Mouse (Mus musculus) heart, embryonic 13.5 days (tissue): ENCODE results near the gene Armc2. TPM values are rescaled to one million over a fixed set of nuclear protein-coding genes. Genes with fewer than 3 reads are reported as not detected.

Experiments used
- ATAC-seq: fragments of 200-750 bp; cut with Nextera tagmentation; 2 replicates; pipeline ENCODE4 v1.8.0; 2017; ENCODE audit warnings: moderate TSS enrichment; ENCODE audit not compliant: insufficient number of reproducible peaks, low FRiP score, low TSS enrichment; ENCODE audit errors: extremely low read depth
- H3K27ac ChIP-seq: fragments of 300-500 bp; sonication (generic); replicated peaks from 2 replicates; pipeline ENCODE4 v1.5.1; 2015; ENCODE audit warnings: moderate library complexity, mild to moderate bottlenecking, inconsistent platforms
- H3K27me3 ChIP-seq: fragments of 300-500 bp; sonication (generic); replicated peaks from 2 replicates; pipeline ENCODE4 v1.6.1; 2015; ENCODE audit warnings: mild to moderate bottlenecking, inconsistent platforms
- H3K36me3 ChIP-seq: fragments of 300-500 bp; sonication (generic); 2 replicates; pipeline ENCODE4 v1.6.1; 2015; ENCODE audit warnings: mild to moderate bottlenecking, inconsistent platforms
- H3K4me1 ChIP-seq: fragments of 300-500 bp; sonication (generic); 2 replicates; pipeline ENCODE4 v1.6.1; 2015; ENCODE audit warnings: inconsistent platforms
- H3K4me2 ChIP-seq: fragments of 300-500 bp; sonication (generic); 2 replicates; pipeline ENCODE4 v1.6.1; 2015; ENCODE audit warnings: inconsistent platforms, mild to moderate bottlenecking, moderate library complexity
- H3K4me3 ChIP-seq: fragments of 300-500 bp; sonication (generic); 2 replicates; pipeline ENCODE4 v1.5.1; 2015; ENCODE audit warnings: moderate library complexity, mild to moderate bottlenecking, inconsistent platforms
- H3K9ac ChIP-seq: fragments of 300-500 bp; sonication (generic); 2 replicates; pipeline ENCODE4 v1.6.1; 2015; ENCODE audit warnings: inconsistent platforms, mild to moderate bottlenecking, moderate library complexity
- H3K9me3 ChIP-seq: fragments of 300-500 bp; sonication (generic); 2 replicates; pipeline ENCODE4 v1.6.1; 2016; ENCODE audit warnings: inconsistent platforms
- WGBS: fragments of 180-500 bp; shearing (Covaris S2); methylation state at CpG from one replicate; pipeline ENCODE4 v1.1.7; 2015; ENCODE audit warnings: mixed read lengths; 5-methylcytosine and 5-hydroxymethylcytosine counted together
- polyA plus RNA-seq: library from polyadenylated mRNA; unstranded; fragments of >200 nt; fragmentation: Nextera tagmentation; extraction: Ambion mirVana; gene quantifications from 2 replicates; pipeline ENCODE4 v1.2.1, GENCODE M21; 2015

Gene Armc2
- polyA plus RNA-seq, 1 experiment from 2014 or later, result 0.94 TPM

DNA sequence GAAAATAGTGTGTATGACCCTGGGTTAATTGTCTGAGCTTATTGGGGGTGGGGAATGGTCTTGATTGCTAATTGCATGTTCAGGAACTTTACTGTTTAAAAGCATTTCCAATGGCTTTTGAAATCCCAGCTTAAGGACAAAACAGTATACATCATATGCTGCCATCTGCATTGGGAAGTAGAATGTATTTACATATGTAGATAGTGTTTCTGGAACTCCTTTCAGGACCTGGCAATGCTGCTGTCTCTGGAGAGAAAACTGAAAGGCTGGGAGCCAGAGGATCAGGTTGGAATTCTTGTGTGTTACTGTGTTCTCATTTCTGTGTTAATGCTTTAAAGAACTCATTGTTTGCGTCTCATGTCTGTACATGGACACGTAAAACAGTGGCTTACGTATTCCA, 25.1 kb upstream of the Armc2 start:
- Histone ChIP-seq H3K9ac (no peak overlapping the region), H3K4me2 (no peak overlapping the region), H3K27ac (no peak overlapping the region), H3K4me1 (peaks cover 20% of the 10 kb centered on the region), H3K4me3 (no peak overlapping the region), H3K36me3 (no peaks in the 10 kb centered on the region), H3K27me3 (no peaks in the 10 kb centered on the region), H3K9me3 (no peaks in the 10 kb centered on the region)
- no peak for ATAC-seq
- WGBS, result 92% methylated on average over 3 of the region's 3 CpGs

DNA sequence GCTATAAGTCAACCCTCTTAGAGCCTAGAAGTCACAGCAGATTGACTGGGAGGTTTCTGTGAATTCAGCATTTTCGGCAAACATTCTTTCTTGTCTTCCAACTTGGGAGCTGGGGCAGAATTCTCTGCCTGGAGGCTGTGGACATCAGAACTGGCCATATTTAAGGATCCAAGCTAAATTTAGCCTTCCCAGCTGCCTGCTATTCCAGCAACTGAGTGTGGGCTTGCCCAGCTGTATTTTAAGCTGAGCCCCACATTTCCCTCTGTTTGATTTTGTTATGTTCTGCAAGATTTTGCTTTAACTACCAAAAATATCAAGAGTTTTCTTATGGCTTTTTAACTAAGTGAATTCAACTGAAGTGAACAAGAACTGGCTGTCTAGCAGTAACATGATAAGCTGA, 24.6 kb upstream of the Armc2 start:
- no peaks in the 10 kb centered on the region for H3K27me3 ChIP-seq
- no peak overlapping the region for H3K27ac ChIP-seq
- no peak overlapping the region for H3K4me3 ChIP-seq
- no peaks in the 10 kb centered on the region for H3K9me3 ChIP-seq
- WGBS, result 49% methylated on average over 1 of the region's 1 CpGs
- no peaks in the 10 kb centered on the region for H3K36me3 ChIP-seq
- no peak overlapping the region for H3K4me2 ChIP-seq
- no peak overlapping the region; the same call in 1 of the 2 replicates for H3K9ac ChIP-seq
- ATAC-seq, result no peak
- peaks cover 20% of the 10 kb centered on the region for H3K4me1 ChIP-seq

GRCm38 (mm10) chr10:42042087-42042486, 23.8 kb upstream of the Armc2 start:
- Histone ChIP-seq H3K4me1 (peaks cover 28% of the 10 kb centered on the region), H3K4me3 (no peak overlapping the region), H3K9me3 (no peaks in the 10 kb centered on the region), H3K9ac (no peak overlapping the region), H3K27ac (no peak overlapping the region), H3K36me3 (no peaks in the 10 kb centered on the region), H3K27me3 (no peaks in the 10 kb centered on the region), H3K4me2 (no peak overlapping the region)
- 55% methylated on average over 7 of the region's 7 CpGs for WGBS
- ATAC-seq, result no peak

- no peak overlapping the region for H3K4me2 ChIP-seq
- H3K4me3 ChIP-seq, result no peak overlapping the region
- peaks cover 34% of the 10 kb centered on the region for H3K4me1 ChIP-seq
- WGBS, result 17% methylated on average over 10 of the region's 10 CpGs
- H3K27ac ChIP-seq, result 0 out of 2 replicates have a peak overlapping the region, but pooled peaks have one; percentile 42
- 0 out of 2 replicates have a peak, but pooled peaks cover 8% of the 10 kb centered on the region for H3K27me3 ChIP-seq
- 0 out of 2 replicates have a peak overlapping the region, but pooled peaks have one; percentile 13 for H3K9ac ChIP-seq
- H3K9me3 ChIP-seq, result no peaks in the 10 kb centered on the region
- H3K36me3 ChIP-seq, result no peaks in the 10 kb centered on the region
- ATAC-seq, result no peak
Measured at GRCm38 (mm10) chr10:42038571-42038970, 20.3 kb upstream of the Armc2 start.

DNA sequence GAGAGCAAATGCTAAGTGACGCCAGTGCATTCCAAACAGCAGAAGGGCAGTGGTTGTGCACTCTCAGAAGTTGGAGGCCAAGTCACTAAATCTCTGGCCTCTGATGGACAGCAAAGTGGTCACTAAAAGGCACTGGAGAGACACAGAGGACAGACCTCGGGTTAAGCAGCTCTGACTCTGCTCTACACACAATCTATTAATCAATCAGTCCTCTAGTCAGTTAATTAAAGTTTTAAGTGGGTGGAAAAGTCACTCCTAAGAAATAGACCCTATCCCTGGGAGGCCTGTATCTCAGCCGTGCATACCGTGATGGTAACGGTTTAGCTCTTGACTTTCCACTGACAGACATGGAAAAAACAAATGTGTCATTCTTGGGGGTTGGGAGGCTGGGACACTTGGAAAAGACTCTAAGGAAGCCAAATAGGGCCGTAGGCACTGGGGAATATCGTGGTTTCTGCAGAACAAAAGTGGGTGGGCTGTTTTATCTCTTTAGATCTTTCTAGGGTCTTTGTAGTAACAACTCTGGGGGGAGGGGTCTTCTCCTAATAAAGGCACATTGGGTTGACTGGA, 19.1 kb upstream of the Armc2 start:
- H3K4me3 ChIP-seq, result no peak overlapping the region
- peak overlapping the region; percentile 22 for H3K27ac ChIP-seq
- H3K9ac ChIP-seq, result no peak overlapping the region
- H3K36me3 ChIP-seq, result no peaks in the 10 kb centered on the region
- H3K4me2 ChIP-seq, result no peak overlapping the region
- no peak for ATAC-seq
- H3K9me3 ChIP-seq, result no peaks in the 10 kb centered on the region
- WGBS, result 27% methylated on average over 7 of the region's 7 CpGs
- H3K27me3 ChIP-seq, result 0 out of 2 replicates have a peak, but pooled peaks cover 15% of the 10 kb centered on the region
- peaks cover 23% of the 10 kb centered on the region for H3K4me1 ChIP-seq

- Histone ChIP-seq H3K36me3 (no peaks in the 10 kb centered on the region), H3K4me3 (no peak overlapping the region), H3K27ac (peak overlapping the region; percentile 22), H3K9ac (no peak overlapping the region), H3K4me1 (peaks cover 18% of the 10 kb centered on the region), H3K9me3 (no peaks in the 10 kb centered on the region), H3K4me2 (no peak overlapping the region), H3K27me3 (0 out of 2 replicates have a peak, but pooled peaks cover 15% of the 10 kb centered on the region)
- 32% methylated on average over 4 of the region's 4 CpGs for WGBS
- ATAC-seq, result no peak
Measured at GRCm38 (mm10) chr10:42036846-42037245, 18.6 kb upstream of the Armc2 start.

DNA sequence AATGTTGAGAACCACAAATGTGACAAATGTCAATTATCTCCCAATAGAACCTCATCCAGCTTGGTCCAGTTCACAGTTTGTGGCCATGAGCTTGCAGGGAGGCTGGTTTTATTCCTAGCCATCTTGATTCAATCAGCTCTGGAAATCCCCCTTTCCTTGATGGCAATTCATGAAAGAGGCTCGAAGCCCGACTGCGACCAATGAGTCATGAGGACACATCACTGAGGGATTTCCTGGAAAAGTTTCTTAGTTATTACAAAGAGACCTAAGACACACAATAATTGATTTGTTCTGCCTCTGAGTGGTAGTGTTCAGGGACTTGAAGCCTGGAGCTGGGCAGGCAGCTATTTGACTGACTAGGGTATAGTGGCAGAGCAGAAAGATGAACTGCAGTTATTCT, 15.3 kb upstream of the Armc2 start:
- H3K9ac ChIP-seq, result no peak overlapping the region
- WGBS, result 80% methylated on average over 3 of the region's 3 CpGs
- no peak overlapping the region for H3K27ac ChIP-seq
- H3K4me2 ChIP-seq, result no peak overlapping the region
- H3K9me3 ChIP-seq, result no peaks in the 10 kb centered on the region
- no peak overlapping the region for H3K4me3 ChIP-seq
- H3K27me3 ChIP-seq, result 0 out of 2 replicates have a peak, but pooled peaks cover 17% of the 10 kb centered on the region
- peaks cover 26% of the 10 kb centered on the region for H3K4me1 ChIP-seq
- H3K36me3 ChIP-seq, result no peaks in the 10 kb centered on the region
- no peak for ATAC-seq

DNA sequence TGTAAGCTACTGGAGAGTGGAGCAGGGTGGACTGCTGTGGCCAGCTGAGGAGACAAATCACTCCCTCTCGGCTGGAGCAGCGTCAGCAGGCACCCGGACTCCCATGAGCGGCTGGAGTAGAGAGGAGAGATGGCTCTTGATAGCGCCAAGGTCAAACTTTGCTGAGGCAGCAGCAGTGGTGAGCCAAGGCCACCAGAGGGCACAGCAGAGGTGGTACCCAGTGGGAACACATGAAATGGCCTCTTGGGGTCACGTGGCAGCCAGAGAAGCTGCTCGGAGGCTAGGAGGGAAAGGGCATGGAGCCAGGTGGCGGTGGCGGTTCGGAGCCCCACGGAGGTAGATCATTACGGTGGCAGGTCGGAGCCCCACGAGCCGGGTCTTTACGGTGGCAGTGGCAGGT, 12.8 kb upstream of the Armc2 start:
- H3K36me3 ChIP-seq, result no peaks in the 10 kb centered on the region
- ATAC-seq, result no peak
- H3K4me1 ChIP-seq, result peaks cover 22% of the 10 kb centered on the region
- H3K4me3 ChIP-seq, result peak overlapping the region; percentile 33
- no peaks in the 10 kb centered on the region for H3K9me3 ChIP-seq
- 11% methylated on average over 16 of the region's 16 CpGs for whole genome bisulfite sequencing
- peak overlapping the region; percentile 43; the same call in 1 of the 2 replicates for H3K27ac ChIP-seq
- H3K9ac ChIP-seq, result peak overlapping the region; percentile 63
- peaks cover 25% of the 10 kb centered on the region; the same call in 1 of the 2 replicates for H3K27me3 ChIP-seq
- peak overlapping the region; percentile 63 for H3K4me2 ChIP-seq

DNA sequence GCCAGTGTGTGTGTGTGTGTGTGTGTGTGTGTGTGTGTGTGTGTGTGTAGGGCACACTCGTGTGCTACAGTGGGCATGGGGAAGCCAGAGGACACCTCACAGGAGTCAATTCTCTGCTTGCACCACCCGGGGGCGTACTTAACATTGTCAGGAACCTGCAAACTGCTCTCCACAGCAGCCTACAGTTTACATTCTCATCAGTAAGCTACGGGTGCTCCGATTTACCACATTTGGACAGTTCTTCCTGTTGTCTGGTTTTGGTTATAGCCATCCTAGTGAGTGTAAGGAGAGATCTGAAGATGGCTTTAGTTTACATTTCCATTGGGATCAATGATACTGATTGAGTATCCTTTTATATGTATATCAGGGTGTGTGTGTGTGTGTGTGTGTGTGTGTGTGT, 11.3 kb upstream of the Armc2 start:
- H3K27ac ChIP-seq, result no peak overlapping the region
- H3K4me1 ChIP-seq, result peaks cover 22% of the 10 kb centered on the region
- H3K4me2 ChIP-seq, result no peak overlapping the region
- H3K9me3 ChIP-seq, result no peaks in the 10 kb centered on the region
- no peak overlapping the region for H3K4me3 ChIP-seq
- no peak overlapping the region for H3K9ac ChIP-seq
- WGBS, result 69% methylated on average over 5 of the region's 5 CpGs
- no peak for ATAC-seq
- no peaks in the 10 kb centered on the region for H3K36me3 ChIP-seq
- H3K27me3 ChIP-seq, result peaks cover 39% of the 10 kb centered on the region

- ATAC-seq, result no peak
- Histone ChIP-seq H3K36me3 (no peaks in the 10 kb centered on the region), H3K27ac (no peak overlapping the region), H3K4me1 (peaks cover 22% of the 10 kb centered on the region), H3K4me3 (no peak overlapping the region), H3K9me3 (no peaks in the 10 kb centered on the region), H3K9ac (no peak overlapping the region), H3K4me2 (no peak overlapping the region), H3K27me3 (peaks cover 36% of the 10 kb centered on the region)
- 72% methylated on average over 11 of the region's 11 CpGs for WGBS
Measured at GRCm38 (mm10) chr10:42027337-42027736, 9.1 kb upstream of the Armc2 start.

DNA sequence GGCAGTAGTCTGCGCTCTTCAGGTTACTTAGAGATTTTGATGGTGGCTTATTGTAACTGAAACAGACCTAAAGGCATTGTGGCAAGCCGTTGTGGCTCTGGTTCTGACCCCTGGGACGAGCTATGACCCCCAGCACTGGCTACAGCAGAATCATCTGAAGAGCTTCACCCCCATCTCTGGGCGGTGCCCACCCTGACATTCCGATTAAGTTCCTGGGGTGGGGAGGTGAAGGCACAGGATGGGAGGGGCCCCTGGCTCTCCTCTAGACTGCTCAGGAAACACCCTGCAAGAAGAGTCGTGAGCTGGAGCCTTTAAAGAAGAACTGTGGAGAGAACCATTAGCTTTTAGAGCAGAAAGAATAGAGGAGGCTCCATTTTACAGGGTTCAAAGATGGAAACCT, 6.2 kb upstream of the Armc2 start:
- no peak overlapping the region for H3K4me2 ChIP-seq
- H3K9me3 ChIP-seq, result no peaks in the 10 kb centered on the region
- no peak overlapping the region for H3K9ac ChIP-seq
- H3K4me1 ChIP-seq, result peaks cover 13% of the 10 kb centered on the region
- 57% methylated on average over 6 of the region's 6 CpGs for WGBS
- H3K4me3 ChIP-seq, result no peak overlapping the region
- no peak overlapping the region for H3K27ac ChIP-seq
- peaks cover 56% of the 10 kb centered on the region for H3K27me3 ChIP-seq
- H3K36me3 ChIP-seq, result no peaks in the 10 kb centered on the region
- ATAC-seq, result no peak

- H3K27ac ChIP-seq, result no peak overlapping the region
- H3K27me3 ChIP-seq, result peaks cover 64% of the 10 kb centered on the region
- no peak for ATAC-seq
- H3K4me2 ChIP-seq, result no peak overlapping the region
- H3K36me3 ChIP-seq, result no peaks in the 10 kb centered on the region
- H3K4me1 ChIP-seq, result peaks cover 6% of the 10 kb centered on the region
- H3K4me3 ChIP-seq, result no peak overlapping the region
- WGBS, result 72% methylated on average over 9 of the region's 9 CpGs
- H3K9me3 ChIP-seq, result no peaks in the 10 kb centered on the region
- no peak overlapping the region for H3K9ac ChIP-seq
Measured at GRCm38 (mm10) chr10:42021536-42021935, 3.3 kb upstream of the Armc2 start.
